Mouse (Mus musculus): ENCODE data around the gene Mpv17l.
A peak's percentile ranks its signal among the peaks of the same experiment; 100 is the strongest.
"Not testable (repeated sequence)": the region's sequence is repeated elsewhere in the genome, so short reads cannot be mapped to it uniquely, and the experiment has no call there.

Mpv17l gene

DNA sequence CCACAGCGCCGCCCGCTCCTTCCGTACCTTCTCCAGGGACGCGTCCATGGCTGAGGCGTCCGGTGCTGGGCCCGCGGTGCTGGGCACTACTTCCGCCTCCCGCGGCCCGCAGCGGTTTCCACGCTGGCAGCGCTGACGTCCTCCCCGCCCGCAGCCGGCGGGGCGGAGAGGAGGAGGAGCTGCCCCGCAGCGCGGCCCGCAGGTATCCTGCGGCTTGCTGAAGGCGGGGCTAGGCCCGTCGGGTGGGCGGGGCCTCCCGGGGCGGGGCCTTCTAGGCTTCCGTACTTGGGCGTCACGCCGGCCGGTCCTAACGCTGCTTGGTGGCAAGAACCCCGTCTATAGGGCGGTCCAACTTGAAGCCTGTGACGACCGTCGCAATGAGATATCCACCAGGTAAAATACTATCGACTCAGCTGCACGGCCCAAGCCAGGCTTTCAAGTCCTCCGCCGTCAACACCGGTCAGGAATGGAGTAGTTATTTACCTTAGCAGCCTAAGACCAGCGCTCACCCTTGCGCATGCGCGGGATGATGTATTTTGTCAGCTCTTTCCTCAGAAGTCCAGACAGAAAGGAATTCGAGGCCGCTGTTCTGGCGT, at the start of gene Mpv17l, which contains the start of gene Pdxdc1:
Gene Mpv17l (plus strand): TSS at position 274 of the 596 bp plus-strand sequence.
Gene Pdxdc1 (minus strand): TSS at position 244 of the 596 bp plus-strand sequence.
- DNase-seq (ENCODE audit: low read depth, low spot score): peak; percentile 97

DNA sequence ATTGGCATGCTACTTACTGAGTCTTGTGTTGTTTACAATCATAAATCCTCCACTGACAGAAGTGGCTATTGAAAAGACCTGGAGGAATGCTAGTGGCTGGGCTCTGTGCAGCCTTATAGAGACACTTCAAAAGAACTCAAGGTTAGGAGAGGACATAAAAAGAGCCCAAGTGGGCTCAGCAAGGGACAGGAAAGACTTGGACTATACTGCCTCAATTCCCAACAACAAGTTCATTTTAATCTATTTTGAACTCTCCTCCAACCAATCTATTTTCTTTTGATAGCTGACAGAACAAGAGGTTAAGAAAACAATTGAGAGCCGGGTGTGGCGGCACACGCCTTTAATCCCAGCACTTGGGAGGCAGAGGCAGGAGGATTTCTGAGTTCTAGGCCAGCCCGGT, 49.1 kb upstream of the Mpv17l start:
- DNase-seq (ENCODE audit: low read depth, low spot score): no peak

GRCm38 (mm10) chr16:13866076-13866475, 36.9 kb upstream of the Mpv17l start:
- peak; percentile 12 for DNase-seq (ENCODE audit: low read depth, low spot score)

GRCm38 (mm10) chr16:13866616-13867015, 36.3 kb upstream of the Mpv17l start:
- no peak for DNase-seq (ENCODE audit: low read depth, low spot score)

DNA sequence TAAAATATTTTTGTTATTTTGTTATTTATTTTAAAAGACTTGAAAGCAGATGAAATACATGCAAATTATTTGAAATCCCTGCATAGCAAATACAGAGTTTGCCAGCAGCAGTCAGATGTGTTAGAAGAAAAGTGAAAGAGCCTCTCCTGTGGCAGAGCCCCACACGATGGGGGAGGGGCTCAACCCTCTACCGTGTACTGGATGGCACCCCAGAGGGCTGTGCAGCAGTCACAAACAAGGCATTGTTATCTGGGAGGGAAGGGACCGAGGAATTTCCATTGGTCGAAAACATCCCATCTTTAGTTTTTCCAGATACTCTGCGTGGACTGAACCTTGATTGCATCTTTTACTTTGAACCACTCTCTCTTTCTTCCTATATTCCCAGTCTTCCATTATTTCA, 35.6 kb upstream of the Mpv17l start:
- peak; percentile 19 for DNase-seq (ENCODE audit: low read depth, low spot score)

DNA sequence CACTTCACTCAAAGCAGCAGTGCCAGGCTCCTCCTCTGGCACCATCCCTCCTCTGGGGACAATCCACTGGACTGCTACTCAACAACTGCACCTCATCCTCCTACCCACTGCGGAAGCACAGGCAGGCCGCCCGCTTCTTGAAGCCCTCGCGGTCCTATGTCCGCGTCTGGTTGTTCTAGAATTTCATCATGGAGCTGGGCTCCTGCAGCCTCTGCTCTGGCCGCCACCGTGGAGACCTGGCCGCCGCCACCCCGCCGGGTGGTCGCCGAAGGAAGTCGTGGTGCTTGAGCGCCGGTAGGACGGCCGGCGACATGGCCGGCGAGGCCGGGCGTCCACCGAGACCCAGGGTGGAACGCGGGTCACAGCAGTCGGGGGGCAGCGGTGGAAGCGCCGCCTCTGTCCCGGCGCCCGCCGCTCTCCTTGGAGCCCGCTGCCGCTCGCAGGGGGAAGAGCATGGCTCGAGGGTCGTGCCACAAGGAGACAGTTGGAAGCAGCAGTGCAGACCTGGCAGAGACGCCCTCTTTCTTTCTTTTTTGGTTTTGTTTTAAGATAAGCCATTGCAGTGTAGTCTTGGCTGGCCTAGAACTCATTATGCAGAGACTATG, 34.9 kb upstream of the Mpv17l start:
- DNase-seq (ENCODE audit: low read depth, low spot score): no peak

DNA sequence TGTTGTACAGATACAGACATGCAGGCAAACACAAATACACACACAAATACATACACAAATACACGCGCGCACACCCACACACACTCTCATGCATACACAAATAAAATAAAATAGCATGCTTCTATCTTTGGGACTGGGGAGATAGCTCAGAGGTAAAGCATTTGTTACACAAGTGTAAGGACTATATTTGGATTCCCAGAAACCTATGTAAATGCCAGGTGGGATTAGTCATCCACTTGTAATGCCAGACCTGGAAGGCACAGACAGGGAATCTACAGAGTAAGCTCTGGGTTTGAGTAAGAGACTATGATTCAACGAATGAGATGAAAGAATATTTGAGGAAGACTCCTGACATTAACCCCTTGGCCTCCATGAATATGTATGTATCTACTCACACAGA, 27.5 kb upstream of the Mpv17l start:
- no peak for DNase-seq (ENCODE audit: low read depth, low spot score)

GRCm38 (mm10) chr16:13883094-13883774, 19.7 kb upstream of the Mpv17l start:
- no peak for DNase-seq (ENCODE audit: low read depth, low spot score)

- DNase-seq (ENCODE audit: low read depth, low spot score): no peak
Observed at GRCm38 (mm10) chr16:13890449-13890848, 12.5 kb upstream of the Mpv17l start.

GRCm38 (mm10) chr16:13892850-13893249, 10.1 kb upstream of the Mpv17l start:
- DNase-seq (ENCODE audit: low read depth, low spot score): no peak

DNA sequence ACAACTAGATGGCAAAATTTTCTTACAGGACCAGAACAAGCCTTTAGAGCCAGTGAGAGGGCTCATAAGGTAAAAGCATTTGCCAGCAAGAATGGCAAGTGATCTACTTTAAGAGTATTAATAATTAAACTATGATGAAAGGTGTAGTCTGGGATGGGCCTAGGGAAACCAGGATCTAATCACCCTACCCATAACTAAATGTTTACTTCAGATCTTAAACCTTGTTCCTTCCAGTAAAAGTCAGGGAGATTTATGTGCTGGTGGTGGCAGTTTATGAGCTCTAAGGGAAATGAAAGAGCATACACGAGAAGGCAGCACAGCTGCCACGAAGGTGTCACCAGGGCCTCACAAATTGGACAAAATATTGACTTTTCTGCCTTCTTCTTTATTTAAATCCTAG, 8.9 kb upstream of the Mpv17l start:
- no peak for DNase-seq (ENCODE audit: low read depth, low spot score)

- no peak for DNase-seq (ENCODE audit: low read depth, low spot score)
Observed at GRCm38 (mm10) chr16:13895740-13896139, 7.2 kb upstream of the Mpv17l start.

GRCm38 (mm10) chr16:13896357-13896756, 6.6 kb upstream of the Mpv17l start:
- DNase-seq (ENCODE audit: low read depth, low spot score): no peak

- DNase-seq (ENCODE audit: low read depth, low spot score): no peak
Observed at GRCm38 (mm10) chr16:13898981-13899380, 4.0 kb upstream of the Mpv17l start.

DNA sequence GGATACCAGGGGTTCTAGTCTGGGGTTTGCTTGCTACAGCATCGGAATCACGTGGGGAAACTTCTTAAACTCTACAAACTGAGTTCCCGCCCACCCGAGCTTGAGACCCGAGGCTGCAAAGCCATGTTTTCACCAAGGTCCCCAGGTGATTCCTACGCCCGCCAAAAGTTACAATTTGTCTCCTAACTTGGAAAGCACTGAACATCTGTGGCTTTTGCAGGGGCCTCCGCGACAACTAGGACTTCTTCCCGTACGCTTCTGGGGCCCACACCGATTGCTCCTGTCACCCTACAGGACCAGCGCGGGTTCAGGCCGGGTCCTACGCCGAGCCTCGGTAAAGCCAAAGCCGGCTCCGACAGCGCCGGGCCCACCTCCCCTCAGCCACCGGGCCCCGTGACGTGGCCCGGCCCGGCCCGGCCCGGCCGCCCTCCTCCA, 547 bp upstream of the Mpv17l start:
- DNase-seq (ENCODE audit: low read depth, low spot score): peak; percentile 63

- peak; percentile 81 for DNase-seq (ENCODE audit: low read depth, low spot score)
Observed at GRCm38 (mm10) chr16:13903488-13903887, 527 bp downstream of the Mpv17l start.

DNA sequence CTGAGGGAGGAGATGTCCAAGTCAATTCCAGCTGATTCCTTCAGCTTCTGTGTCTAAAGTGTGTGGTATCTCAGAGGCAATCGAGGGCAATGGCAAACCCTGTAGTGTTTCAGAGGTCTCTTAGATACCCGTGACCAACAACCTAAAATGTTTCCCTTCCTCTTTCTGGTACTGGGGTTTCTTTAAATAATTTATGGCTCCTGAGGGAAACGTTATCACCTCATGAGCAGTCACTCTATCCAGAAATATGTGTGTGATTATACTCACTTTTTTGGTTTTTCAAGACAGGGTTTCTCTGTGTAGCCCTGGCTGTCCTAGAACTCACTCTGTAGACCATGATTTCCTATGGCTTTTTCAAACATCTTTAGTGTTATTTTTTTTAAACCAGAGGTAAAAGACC, 4.3 kb downstream of the Mpv17l start:
- DNase-seq (ENCODE audit: low read depth, low spot score): no peak

DNA sequence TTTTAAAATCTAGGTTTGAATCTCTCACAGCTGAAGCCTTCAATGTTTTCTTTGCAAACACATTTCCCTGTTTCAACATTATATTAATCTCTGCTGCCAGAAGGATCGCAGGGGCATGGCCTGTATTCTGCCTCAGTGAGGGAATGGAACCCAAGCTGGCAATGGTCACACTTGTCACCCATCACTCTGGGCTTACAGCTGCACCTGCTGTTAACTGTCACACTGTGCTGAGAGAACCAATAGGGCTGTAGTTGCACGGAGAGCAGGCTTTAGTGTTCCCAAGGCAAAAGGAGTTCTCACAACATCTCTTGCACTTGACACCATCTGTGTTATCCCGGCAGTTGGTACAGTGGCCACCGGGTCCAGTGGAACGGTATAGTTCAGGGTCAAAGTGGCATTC, 17.1 kb downstream of the Mpv17l start:
- DNase-seq (ENCODE audit: low read depth, low spot score): no peak

DNA sequence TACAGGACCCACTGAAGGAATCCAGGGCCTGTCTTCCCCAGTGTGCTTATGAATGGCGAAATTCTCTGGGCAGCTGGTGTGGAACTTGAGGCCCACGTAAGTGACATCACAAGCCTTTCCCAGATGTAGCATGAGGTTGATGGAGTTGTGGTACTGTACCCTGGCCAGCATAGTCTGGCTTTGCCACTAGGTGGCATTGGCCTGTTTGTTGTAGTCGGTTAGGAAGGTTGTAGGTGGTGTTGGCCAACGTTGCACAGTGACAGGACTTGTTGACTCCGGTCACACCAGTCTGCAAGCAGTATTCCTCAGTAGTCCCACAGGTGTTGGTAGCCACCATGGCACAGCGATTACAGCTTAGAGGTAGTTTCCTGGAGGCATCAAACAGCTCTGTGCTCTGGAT, 18.1 kb downstream of the Mpv17l start:
- peak; percentile 11 for DNase-seq (ENCODE audit: low read depth, low spot score)

- DNase-seq (ENCODE audit: low read depth, low spot score): no peak
Observed at GRCm38 (mm10) chr16:13921781-13922180, 18.8 kb downstream of the Mpv17l start.

DNA sequence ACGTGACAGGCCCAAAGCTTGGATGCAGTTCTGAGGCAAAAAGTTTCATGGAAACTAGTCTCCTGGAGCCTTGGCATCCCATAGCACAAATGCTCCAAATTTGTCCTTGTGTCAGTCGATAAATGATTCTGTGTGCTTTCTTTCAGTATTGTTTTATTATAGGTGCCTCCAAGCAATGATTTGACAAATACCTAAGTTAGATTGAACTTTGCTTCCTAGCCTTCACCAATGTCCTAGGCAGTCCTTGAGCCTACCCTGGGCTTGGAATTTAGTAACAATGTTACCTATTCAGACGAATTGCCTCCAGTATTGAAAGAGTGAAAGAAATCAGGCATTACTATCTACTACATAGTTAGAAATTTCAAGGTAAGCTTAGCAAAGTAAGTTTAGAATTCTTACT, 19.5 kb downstream of the Mpv17l start:
- DNase-seq (ENCODE audit: low read depth, low spot score): not testable (repeated sequence)

DNA sequence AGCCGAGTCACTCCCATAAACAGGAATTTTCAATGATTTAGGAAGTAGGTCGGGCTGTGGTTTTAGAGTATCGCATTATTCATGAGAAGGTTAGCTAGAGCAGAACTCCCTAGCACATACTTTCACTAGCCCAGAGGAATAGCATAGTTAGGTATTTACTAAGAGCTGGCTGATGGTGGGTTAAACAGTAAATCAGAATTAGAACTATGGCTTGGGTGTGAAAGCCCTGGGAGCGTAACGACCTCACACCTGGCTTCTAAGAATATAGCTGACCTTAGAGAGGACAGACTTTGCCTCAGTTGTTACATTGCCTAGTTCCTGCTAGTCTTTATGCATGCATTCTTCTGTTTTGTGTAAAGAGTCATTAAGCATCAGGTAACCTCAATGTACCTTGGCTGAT, 20.0 kb downstream of the Mpv17l start:
- not testable (repeated sequence) for DNase-seq (ENCODE audit: low read depth, low spot score)
